Mouse (Mus musculus): Measurements from ENCODE around the gene Klk4.

- TF ChIP-seq CTCF (IDR thresholded peaks at IDR 0.05) (no peak), EP300 (IDR thresholded peaks at IDR 0.05) (no peak)
These were observed 1.9 kb downstream of the Klk4 start for GRCm38 (mm10) chr7:43882811-43883210.

Measured in lung, postnatal 0 days (tissue).